Mouse (Mus musculus): Measurements from ENCODE around the gene Ppm1d. TPM values are rescaled to one million over a fixed set of nuclear protein-coding genes. Genes with fewer than 3 reads are reported as not detected.

Gene Ppm1d
- polyA plus RNA-seq, 1 experiment from 2014 or later: 16.5 TPM

DNA sequence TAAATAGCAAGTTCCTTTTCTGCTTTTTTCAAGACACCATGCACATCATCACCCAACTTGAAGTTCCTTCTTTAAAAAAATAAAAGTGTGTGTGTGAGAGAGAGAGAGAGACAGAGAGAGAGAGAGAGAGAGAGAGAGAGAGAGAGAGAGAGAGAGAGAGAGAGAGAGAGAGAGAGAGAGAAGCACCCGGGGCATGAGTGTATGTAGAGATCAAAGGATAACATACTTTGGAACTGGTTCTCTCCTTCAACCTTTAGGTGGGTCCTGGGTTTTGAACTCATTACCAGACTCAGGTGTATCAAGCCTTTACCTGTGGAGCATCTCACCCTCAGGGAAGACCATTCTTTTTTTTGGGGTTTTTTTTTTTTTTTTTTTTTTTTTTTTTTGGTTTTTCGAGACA, 9.2 kb upstream of the Ppm1d start:
- H3K4me1 ChIP-seq: no peaks in the 10 kb centered on the region
- H3K4me3 ChIP-seq (replicated peaks): no peak overlapping the region
- H3K9me3 ChIP-seq (replicated peaks): no peaks in the 10 kb centered on the region
- no peak overlapping the region for H3K4me2 ChIP-seq
- no peak for ATAC-seq (ENCODE audit: low FRiP score)
- H3K36me3 ChIP-seq: no peaks in the 10 kb centered on the region
- no peak overlapping the region for H3K9ac ChIP-seq (replicated peaks)
- WGBS: 100% methylated on average over 2 of the region's 2 CpGs
- H3K27ac ChIP-seq (replicated peaks): no peak overlapping the region
- H3K27me3 ChIP-seq (replicated peaks): no peaks in the 10 kb centered on the region

DNA sequence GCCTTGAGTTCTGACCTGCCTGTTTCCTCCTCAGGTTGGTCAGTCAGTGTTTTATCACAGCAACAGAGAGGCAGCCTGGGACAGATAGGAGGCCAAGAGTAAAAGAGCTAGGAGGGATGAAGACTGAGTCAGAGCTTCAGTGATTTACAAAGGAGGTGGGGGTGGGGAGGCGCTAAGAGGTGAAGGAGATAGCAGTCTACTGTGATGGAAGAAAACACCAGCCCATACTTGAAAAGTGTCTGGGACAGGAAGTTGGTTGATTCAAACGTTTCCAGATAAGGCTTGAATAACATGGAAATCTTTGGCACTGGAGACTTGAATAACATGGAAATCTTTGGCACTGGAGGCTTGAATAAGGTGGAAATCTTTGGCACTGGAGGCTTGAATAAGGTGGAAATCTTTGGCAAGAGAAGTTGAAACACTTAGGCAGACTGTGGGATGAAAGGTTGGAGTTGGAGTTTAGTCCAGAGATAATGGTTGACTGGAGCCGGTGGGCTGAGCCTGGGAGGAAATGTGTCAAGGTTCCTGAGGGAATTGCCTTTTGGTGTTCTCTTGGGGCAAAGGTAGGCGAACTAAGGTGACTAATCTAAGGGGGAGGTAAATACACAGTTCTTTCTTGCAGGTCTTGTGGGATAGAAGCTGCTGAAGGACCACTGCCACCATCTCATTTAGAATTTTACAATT, 4.3 kb upstream of the Ppm1d start:
- H3K4me3 ChIP-seq (replicated peaks): no peak overlapping the region
- H3K9me3 ChIP-seq (replicated peaks): no peaks in the 10 kb centered on the region
- no peak overlapping the region for H3K27ac ChIP-seq (replicated peaks)
- H3K9ac ChIP-seq (replicated peaks): no peak overlapping the region
- ATAC-seq (ENCODE audit: low FRiP score): no peak
- WGBS: 68% methylated on average over 4 of the region's 4 CpGs
- H3K4me2 ChIP-seq: no peak overlapping the region
- H3K4me1 ChIP-seq: no peaks in the 10 kb centered on the region; the same call in 1 of the 2 replicates
- no peaks in the 10 kb centered on the region for H3K36me3 ChIP-seq
- H3K27me3 ChIP-seq (replicated peaks): no peaks in the 10 kb centered on the region

GRCm38 (mm10) chr11:85308799-85309198, 2.2 kb upstream of the Ppm1d start:
- H3K4me1 ChIP-seq: peaks cover 17% of the 10 kb centered on the region
- H3K9ac ChIP-seq (replicated peaks): no peak overlapping the region
- no peaks in the 10 kb centered on the region for H3K27me3 ChIP-seq (replicated peaks)
- no peak overlapping the region for H3K4me3 ChIP-seq (replicated peaks)
- no peaks in the 10 kb centered on the region for H3K36me3 ChIP-seq
- no peak overlapping the region for H3K27ac ChIP-seq (replicated peaks)
- no peaks in the 10 kb centered on the region for H3K9me3 ChIP-seq (replicated peaks)
- WGBS: 71% methylated on average over 2 of the region's 2 CpGs
- ATAC-seq (ENCODE audit: low FRiP score): no peak
- H3K4me2 ChIP-seq: no peak overlapping the region

GRCm38 (mm10) chr11:85310407-85310712, 684 bp upstream of the Ppm1d start:
- 2% methylated on average over 15 of the region's 15 CpGs for WGBS
- Histone ChIP-seq H3K4me2 (peak overlapping the region; percentile 93), H3K27ac (replicated peaks) (peak overlapping the region; percentile 76; the same call in 1 of the 2 replicates)

GRCm38 (mm10) chr11:85311645-85312490, 824 bp downstream of the Ppm1d start:
- no peaks in the 10 kb centered on the region for H3K9me3 ChIP-seq (replicated peaks)
- peak overlapping the region; percentile 84 for H3K4me3 ChIP-seq (replicated peaks)
- H3K4me1 ChIP-seq: peaks cover 27% of the 10 kb centered on the region
- peak overlapping the region; percentile 94 for H3K27ac ChIP-seq (replicated peaks)
- ATAC-seq (ENCODE audit: low FRiP score): peak; percentile 18
- no peaks in the 10 kb centered on the region for H3K27me3 ChIP-seq (replicated peaks)
- H3K4me2 ChIP-seq: peak overlapping the region; percentile 69
- H3K36me3 ChIP-seq: no peaks in the 10 kb centered on the region
- under 1% methylated on average over 56 of the region's 56 CpGs for WGBS
- H3K9ac ChIP-seq (replicated peaks): peak overlapping the region; percentile 81

More at GRCm38 (mm10) chr11:85310407-85310712, 684 bp upstream of the Ppm1d start:
- no peaks in the 10 kb centered on the region for H3K36me3 ChIP-seq
- H3K4me3 ChIP-seq (replicated peaks): peak overlapping the region; percentile 84
- H3K9ac ChIP-seq (replicated peaks): peak overlapping the region; percentile 64
- no peak for ATAC-seq (ENCODE audit: low FRiP score)
- H3K4me1 ChIP-seq: peaks cover 27% of the 10 kb centered on the region
- no peaks in the 10 kb centered on the region for H3K9me3 ChIP-seq (replicated peaks)
- H3K27me3 ChIP-seq (replicated peaks): no peaks in the 10 kb centered on the region

GRCm38 (mm10) chr11:85312818-85313217, 1.8 kb downstream of the Ppm1d start:
- no peak for ATAC-seq (ENCODE audit: low FRiP score)

GRCm38 (mm10) chr11:85313361-85313760, 2.3 kb downstream of the Ppm1d start:
- Histone ChIP-seq H3K27me3 (replicated peaks) (no peaks in the 10 kb centered on the region), H3K27ac (replicated peaks) (no peak overlapping the region), H3K9ac (replicated peaks) (no peak overlapping the region), H3K4me2 (peak overlapping the region; percentile 69), H3K36me3 (no peaks in the 10 kb centered on the region), H3K9me3 (replicated peaks) (no peaks in the 10 kb centered on the region), H3K4me3 (replicated peaks) (peak overlapping the region; percentile 84), H3K4me1 (peaks cover 27% of the 10 kb centered on the region)
- ATAC-seq (ENCODE audit: low FRiP score): no peak
- 80% methylated on average over 3 of the region's 3 CpGs for WGBS

More at GRCm38 (mm10) chr11:85312818-85313217, 1.8 kb downstream of the Ppm1d start:
- Histone ChIP-seq H3K9ac (replicated peaks) (no peak overlapping the region), H3K9me3 (replicated peaks) (no peaks in the 10 kb centered on the region), H3K27ac (replicated peaks) (no peak overlapping the region), H3K4me2 (peak overlapping the region; percentile 69), H3K4me1 (peaks cover 27% of the 10 kb centered on the region), H3K27me3 (replicated peaks) (no peaks in the 10 kb centered on the region), H3K4me3 (replicated peaks) (peak overlapping the region; percentile 84), H3K36me3 (no peaks in the 10 kb centered on the region)
- WGBS: 15% methylated on average over 2 of the region's 2 CpGs

DNA sequence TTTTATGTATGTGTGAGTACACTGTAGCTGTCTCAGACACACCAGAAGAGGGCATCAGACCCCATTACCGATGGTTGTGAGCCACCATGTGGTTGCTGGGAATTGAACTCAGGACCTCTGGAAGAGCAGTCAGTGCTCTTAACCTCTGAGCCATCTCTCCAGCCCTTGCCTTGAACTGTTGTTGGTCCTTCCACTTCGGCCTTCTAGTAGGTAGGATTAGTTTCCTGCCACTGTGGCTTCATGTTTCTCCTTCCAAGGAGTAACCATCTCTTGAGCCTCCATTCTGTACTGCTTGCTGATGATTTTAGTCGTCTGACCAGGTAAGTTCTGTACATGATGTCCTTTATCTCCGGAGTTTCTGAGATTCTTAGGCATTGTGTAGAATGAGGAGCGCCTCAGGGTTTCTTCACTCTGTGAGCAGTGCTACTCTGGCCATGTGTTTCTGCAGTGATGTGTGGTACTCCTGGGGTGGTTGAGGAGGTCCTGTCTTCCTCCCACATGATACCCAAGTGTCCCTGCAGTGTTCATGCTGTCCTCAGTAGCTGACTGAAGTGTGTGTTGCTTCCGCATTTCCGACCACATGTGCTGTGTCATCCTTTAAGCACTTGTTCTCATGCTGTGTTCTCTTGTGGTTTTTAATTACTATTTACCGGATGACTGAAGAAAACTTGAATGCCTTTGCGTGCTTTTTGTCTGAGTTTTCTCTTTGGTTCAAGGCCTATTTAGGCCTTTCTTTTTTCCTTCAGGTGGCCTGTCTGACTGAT, 12.7 kb downstream of the Ppm1d start:
- Histone ChIP-seq H3K9ac (replicated peaks) (no peak overlapping the region), H3K4me2 (no peak overlapping the region), H3K9me3 (replicated peaks) (no peaks in the 10 kb centered on the region), H3K27me3 (replicated peaks) (no peaks in the 10 kb centered on the region), H3K27ac (replicated peaks) (no peak overlapping the region), H3K4me1 (no peaks in the 10 kb centered on the region), H3K36me3 (no peaks in the 10 kb centered on the region), H3K4me3 (replicated peaks) (no peak overlapping the region)
- no peak for ATAC-seq (ENCODE audit: low FRiP score)
- WGBS: 76% methylated on average over 9 of the region's 9 CpGs

DNA sequence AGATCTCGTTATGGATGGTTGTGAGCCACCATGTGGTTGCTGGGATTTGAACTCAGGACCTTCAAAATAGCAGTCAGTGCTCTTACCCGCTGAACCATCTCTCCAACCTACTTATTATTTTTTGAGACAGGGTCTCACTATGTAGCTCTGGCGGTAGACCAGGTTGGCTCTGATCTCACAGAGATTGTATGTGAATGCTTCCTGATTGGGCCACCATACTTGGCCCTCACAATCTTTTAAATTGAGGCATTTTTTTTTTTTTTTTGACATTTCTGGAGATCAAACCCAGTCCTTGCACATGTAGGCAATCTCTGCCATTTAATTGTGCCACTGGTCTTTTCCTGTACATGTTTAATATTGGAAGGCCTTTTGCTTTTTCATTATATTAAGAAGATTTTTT, 17.7 kb downstream of the Ppm1d start:
- H3K27ac ChIP-seq (replicated peaks): no peak overlapping the region
- no peak overlapping the region for H3K4me2 ChIP-seq
- 89% methylated on average over 3 of the region's 3 CpGs for WGBS
- 0 out of 2 replicates have a peak, but pooled peaks cover 2% of the 10 kb centered on the region for H3K4me1 ChIP-seq
- H3K27me3 ChIP-seq (replicated peaks): no peaks in the 10 kb centered on the region
- no peak overlapping the region for H3K4me3 ChIP-seq (replicated peaks)
- no peak for ATAC-seq (ENCODE audit: low FRiP score)
- H3K9me3 ChIP-seq (replicated peaks): no peaks in the 10 kb centered on the region
- H3K36me3 ChIP-seq: peaks cover 13% of the 10 kb centered on the region
- no peak overlapping the region for H3K9ac ChIP-seq (replicated peaks)

DNA sequence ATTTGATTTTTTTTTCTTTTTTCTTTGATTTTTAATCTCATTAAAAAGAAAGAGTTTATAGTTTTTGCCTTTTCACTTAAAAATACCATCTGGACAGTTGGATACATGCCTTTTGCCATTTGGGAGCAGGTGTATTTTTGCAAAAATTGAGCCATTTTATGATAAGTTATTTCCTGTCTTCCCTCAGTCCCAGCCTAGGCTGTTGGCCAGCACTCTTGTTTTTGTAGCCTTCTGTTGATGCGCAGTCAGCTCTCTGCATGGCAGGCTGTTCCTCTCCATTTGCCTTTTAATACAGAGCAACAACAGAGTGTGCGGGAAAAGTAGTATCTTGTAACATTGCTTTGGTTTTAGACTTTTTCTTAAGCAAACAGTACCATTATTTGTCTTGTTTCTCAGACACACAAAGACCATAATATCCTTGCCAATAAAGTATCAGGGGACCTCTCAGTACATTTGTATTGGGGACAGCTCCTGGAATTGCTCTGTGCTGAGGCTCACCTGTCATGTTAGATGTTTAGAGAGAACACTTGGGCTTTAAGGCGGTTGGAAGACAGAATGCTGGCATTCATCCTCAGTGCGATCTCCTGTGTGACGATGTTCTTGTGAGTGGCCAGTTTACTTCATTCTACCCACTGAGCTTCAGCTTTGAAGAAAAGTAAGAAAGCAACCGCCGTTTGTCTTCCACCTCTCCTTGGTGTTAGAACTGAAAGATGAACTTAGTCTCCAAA, 18.3 kb downstream of the Ppm1d start:
- no peak for ATAC-seq (ENCODE audit: low FRiP score)
- Histone ChIP-seq H3K27ac (replicated peaks) (no peak overlapping the region), H3K9ac (replicated peaks) (no peak overlapping the region), H3K9me3 (replicated peaks) (no peaks in the 10 kb centered on the region), H3K36me3 (peaks cover 13% of the 10 kb centered on the region), H3K4me1 (0 out of 2 replicates have a peak, but pooled peaks cover 2% of the 10 kb centered on the region), H3K4me2 (no peak overlapping the region), H3K4me3 (replicated peaks) (no peak overlapping the region), H3K27me3 (replicated peaks) (no peaks in the 10 kb centered on the region)
- 89% methylated on average over 7 of the region's 7 CpGs for WGBS

GRCm38 (mm10) chr11:85334778-85335177, 23.7 kb downstream of the Ppm1d start:
- H3K27ac ChIP-seq (replicated peaks): no peak overlapping the region
- WGBS: 43% methylated on average over 4 of the region's 4 CpGs
- H3K9ac ChIP-seq (replicated peaks): no peak overlapping the region
- H3K4me1 ChIP-seq: no peaks in the 10 kb centered on the region
- H3K4me2 ChIP-seq: no peak overlapping the region
- no peak for ATAC-seq (ENCODE audit: low FRiP score)
- H3K9me3 ChIP-seq (replicated peaks): no peaks in the 10 kb centered on the region
- peaks cover 31% of the 10 kb centered on the region for H3K36me3 ChIP-seq
- H3K27me3 ChIP-seq (replicated peaks): no peaks in the 10 kb centered on the region
- no peak overlapping the region for H3K4me3 ChIP-seq (replicated peaks)
